Comparison of ENCODE assay signal across 12 mouse cellular contexts in genomic region chr16:90242426-90243304, GRCm38 (mm10).
"Had no signal": no experiment of that assay in that cellular context is flagged by ENCODE, and none has a peak within 500 bp of the region (broad histone marks: within the 10 kb centered on the region; RNA-seq: fewer than 3 reads in every experiment).

No protein-coding gene starts in this region.

- H3K27ac ChIP-seq: left cerebral cortex, adult 2 months; limb, embryonic 10.5 days; midbrain, embryonic 10.5 days had no signal

- H3K4me3 ChIP-seq: left cerebral cortex, adult 2 months; limb, embryonic 10.5 days; midbrain, embryonic 10.5 days had no signal

- H3K9me3 ChIP-seq: limb, embryonic 10.5 days; midbrain, embryonic 10.5 days had no signal

- H3K4me2 ChIP-seq: liver, embryonic 11.5 days; lung, embryonic 14.5 days had no signal

- H3K4me1 ChIP-seq: limb, embryonic 10.5 days had no signal

- DNase-seq: kidney, adult 8-10 months; lung, embryonic 14.5 days; lung, postnatal 10 days; lung, postnatal 4 days; right cerebral cortex, adult 18-20 months; right cerebral cortex, postnatal 25 days; thymus, postnatal 36 days had no signal

- ATAC-seq: intestine, postnatal 0 days had no signal

- H3K9ac ChIP-seq: lung, embryonic 14.5 days had no signal
